Mouse (Mus musculus) forebrain, postnatal 0 days (tissue): Measurements from ENCODE around the gene Gstm5. TPM values are rescaled to one million over a fixed set of nuclear protein-coding genes. Genes with fewer than 3 reads are reported as not detected.

Source experiments
- ATAC-seq: fragments of 200-750 bp; cut with Nextera tagmentation; 2 replicates; pipeline ENCODE4 v1.8.0; 2017; ENCODE audit warnings: mild to moderate bottlenecking, moderate library complexity
- DNase-seq: peaks from one replicate; pipeline ENCODE4 v3.0.0-alpha.2; 2015
- H3K27ac ChIP-seq: fragments of 300-500 bp; sonication (generic); 2 replicates; pipeline ENCODE4 v1.5.1; 2014; ENCODE audit warnings: low read depth, mild to moderate bottlenecking, antibody characterized with exemption, low read length, moderate library complexity, mixed read lengths
- H3K27me3 ChIP-seq: fragments of 300-500 bp; sonication (generic); 2 replicates; pipeline ENCODE4 v1.6.1; 2014; ENCODE audit warnings: mild to moderate bottlenecking, low read length, mixed read lengths; ENCODE audit not compliant: insufficient read depth
- H3K36me3 ChIP-seq: fragments of 300-500 bp; sonication (generic); 2 replicates; pipeline ENCODE4 v1.6.1; 2014; ENCODE audit warnings: mild to moderate bottlenecking, moderate library complexity; ENCODE audit not compliant: insufficient read depth
- H3K4me1 ChIP-seq: fragments of 300-500 bp; sonication (generic); 2 replicates; pipeline ENCODE4 v1.6.1; 2014; ENCODE audit warnings: antibody characterized with exemption; ENCODE audit not compliant: insufficient read depth
- H3K4me2 ChIP-seq: fragments of 300-500 bp; sonication (generic); 2 replicates; pipeline ENCODE4 v1.6.1; 2014; ENCODE audit warnings: low read depth, mild to moderate bottlenecking, moderate library complexity
- H3K4me3 ChIP-seq: fragments of 300-500 bp; sonication (generic); 2 replicates; pipeline ENCODE4 v1.5.1; 2014; ENCODE audit warnings: low read depth, low read length, mixed read lengths
- H3K9ac ChIP-seq: fragments of 300-500 bp; sonication (generic); 2 replicates; pipeline ENCODE4 v1.6.1; 2014; ENCODE audit warnings: mild to moderate bottlenecking
- H3K9me3 ChIP-seq: fragments of 300-500 bp; sonication (generic); 2 replicates; pipeline ENCODE4 v1.6.1; 2016; ENCODE audit warnings: low read length
- CTCF ChIP-seq: sonication (generic); IDR thresholded peaks from 2 replicates; pipeline ENCODE4 v1.5.1; 2016; ENCODE audit warnings: antibody characterized with exemption, control low read depth, low read depth
- WGBS: fragments of 180-500 bp; shearing (Covaris S2); extraction: QIAGEN DNeasy Blood & Tissue Kit; methylation state at CpG from one replicate; pipeline ENCODE4 v1.1.7; 2014; 5-methylcytosine and 5-hydroxymethylcytosine counted together
- polyA plus RNA-seq: library from polyadenylated mRNA; unstranded; fragments of >200 nt; fragmentation: Nextera tagmentation; extraction: Ambion mirVana; gene quantifications from 2 replicates; pipeline ENCODE4 v1.2.1, GENCODE M21; 2015
- total RNA-seq: library from RNA; depleted of rRNA; stranded (reverse); fragments of >200 nt; gene quantifications from 2 replicates; pipeline ENCODE4 v1.2.3, GENCODE M21; 2014; rRNA removed

Gstm5 gene
- total RNA-seq (141 and 164 TPM in 2 replicates), polyA plus RNA-seq (250 and 273 TPM in 2 replicates)

DNA sequence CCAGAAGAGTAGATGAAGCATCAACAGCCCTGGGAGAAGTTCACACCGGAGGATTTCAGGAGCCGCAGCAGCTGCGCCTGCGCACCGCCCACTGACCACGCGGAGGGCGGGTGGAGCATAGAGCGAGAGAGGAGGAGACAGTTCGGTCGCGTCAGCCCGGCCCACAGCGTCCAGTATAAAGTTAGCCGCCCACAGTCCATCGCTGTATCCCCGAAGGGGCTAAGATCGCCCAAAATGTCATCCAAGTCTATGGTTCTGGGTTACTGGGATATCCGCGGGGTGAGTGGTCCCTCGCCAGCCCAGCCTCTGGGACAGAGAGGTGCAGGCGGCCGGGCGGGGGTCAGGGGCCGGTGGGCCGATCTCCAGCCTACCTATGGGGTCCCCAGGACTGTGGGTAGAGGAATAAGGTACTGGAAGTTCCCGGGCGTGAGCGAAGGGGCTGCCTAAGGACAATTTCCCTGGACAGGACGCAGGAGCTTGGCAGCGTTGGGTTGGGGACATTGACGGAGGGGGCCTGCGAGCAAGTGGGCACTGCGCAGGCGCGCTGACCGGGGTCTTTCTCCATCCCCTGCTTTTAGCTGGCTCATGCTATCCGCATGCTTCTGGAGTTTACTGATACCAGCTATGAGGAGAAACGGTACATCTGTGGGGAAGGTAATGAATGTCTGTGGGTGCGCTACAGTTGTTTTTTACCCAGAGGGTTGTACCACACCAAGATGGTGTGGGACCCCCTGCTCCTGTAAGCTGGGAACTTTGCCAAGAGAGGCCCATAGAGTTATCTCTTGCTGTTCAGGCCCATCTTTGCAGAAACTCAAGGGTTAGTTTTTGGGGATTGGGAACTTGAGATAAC is at the start of gene Gstm5:
Gene Gstm5, plus strand, starts transcription at position 102 of the 850 bp plus-strand sequence.
- Histone ChIP-seq H3K4me1 (no peaks in the 10 kb centered on the region), H3K4me3 (peak within 1 kb of the TSS; percentile 62), H3K9ac (peak within 1 kb of the TSS; percentile 85), H3K9me3 (no peaks in the 10 kb centered on the region), H3K4me2 (peak within 1 kb of the TSS; percentile 95), H3K27ac (peak within 1 kb of the TSS; percentile 76), H3K36me3 (no peaks in the 10 kb centered on the region), H3K27me3 (no peaks in the 10 kb centered on the region)
- DNase-seq: peak; percentile 84
- ATAC-seq: peak; percentile 98
- TF ChIP-seq CTCF: no peak
- WGBS: 4% methylated on average over 40 of the region's 40 CpGs

GRCm38 (mm10) chr3:107846175-107846574 is 49.4 kb upstream of the Gstm5 start:
- WGBS: 97% methylated on average over 1 of the region's 1 CpGs
- H3K4me3 ChIP-seq: no peak overlapping the region
- peaks cover 17% of the 10 kb centered on the region for H3K4me1 ChIP-seq
- no peak overlapping the region for H3K27ac ChIP-seq
- H3K27me3 ChIP-seq: no peaks in the 10 kb centered on the region
- DNase-seq (no peak), ATAC-seq (no peak)
- H3K9ac ChIP-seq: no peak overlapping the region
- H3K4me2 ChIP-seq: no peak overlapping the region
- no peak for TF ChIP-seq CTCF
- H3K9me3 ChIP-seq: no peaks in the 10 kb centered on the region
- no peaks in the 10 kb centered on the region for H3K36me3 ChIP-seq

DNA sequence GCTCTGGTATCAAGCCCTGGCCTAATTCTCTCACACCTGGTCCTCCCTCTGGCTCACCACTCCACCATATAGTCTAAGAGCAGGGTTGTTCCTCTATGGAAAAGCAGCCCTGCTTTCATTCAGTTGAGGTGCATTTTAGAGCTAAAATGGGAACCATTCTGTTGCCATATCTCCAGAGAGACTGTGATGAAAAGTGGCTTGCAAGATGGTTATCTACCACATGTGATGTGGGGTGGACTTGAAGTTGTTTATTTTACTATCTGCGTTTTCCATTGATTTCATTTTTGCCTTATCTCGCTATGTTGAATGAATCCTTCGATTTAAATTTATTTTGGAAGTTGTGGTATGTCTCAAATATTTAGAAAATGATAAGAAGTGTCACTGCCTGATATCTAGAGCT is 48.8 kb upstream of the Gstm5 start:
- ATAC-seq (no peak), DNase-seq (no peak)
- Histone ChIP-seq H3K27me3 (no peaks in the 10 kb centered on the region), H3K9ac (no peak overlapping the region), H3K4me2 (no peak overlapping the region), H3K36me3 (no peaks in the 10 kb centered on the region), H3K4me3 (no peak overlapping the region), H3K27ac (no peak overlapping the region), H3K9me3 (no peaks in the 10 kb centered on the region), H3K4me1 (peaks cover 17% of the 10 kb centered on the region)
- TF ChIP-seq CTCF: no peak
- WGBS: 95% methylated on average over 3 of the region's 3 CpGs

DNA sequence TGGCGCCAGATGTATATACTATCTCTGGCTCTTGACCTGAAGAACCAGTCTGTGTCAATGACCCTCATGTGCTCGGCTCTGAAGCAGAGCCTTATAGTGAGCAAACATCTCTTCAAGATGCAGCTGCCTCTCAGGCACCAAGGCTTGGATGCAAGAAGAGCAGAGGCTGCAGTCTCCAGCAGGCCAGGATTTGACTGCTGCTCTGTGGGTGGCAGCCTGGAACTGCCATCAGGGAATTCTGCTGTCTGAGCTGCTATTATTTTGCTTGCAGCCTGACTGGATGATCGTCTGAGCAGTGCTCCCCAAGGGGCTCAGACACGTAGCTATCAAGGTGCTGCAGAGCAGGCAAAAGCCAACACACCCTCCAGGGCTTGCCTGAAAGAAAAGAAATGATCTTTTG is 47.5 kb upstream of the Gstm5 start:
- no peaks in the 10 kb centered on the region for H3K9me3 ChIP-seq
- ATAC-seq: no peak
- no peak overlapping the region for H3K4me2 ChIP-seq
- no peak for DNase-seq
- no peak overlapping the region for H3K27ac ChIP-seq
- 44% methylated on average over 4 of the region's 4 CpGs for WGBS
- H3K4me3 ChIP-seq: no peak overlapping the region
- no peaks in the 10 kb centered on the region for H3K27me3 ChIP-seq
- no peaks in the 10 kb centered on the region for H3K36me3 ChIP-seq
- peaks cover 17% of the 10 kb centered on the region for H3K4me1 ChIP-seq
- TF ChIP-seq CTCF: no peak
- H3K9ac ChIP-seq: no peak overlapping the region

- Histone ChIP-seq H3K9ac (no peak overlapping the region), H3K36me3 (no peaks in the 10 kb centered on the region), H3K27me3 (no peaks in the 10 kb centered on the region), H3K9me3 (no peaks in the 10 kb centered on the region), H3K4me3 (no peak overlapping the region), H3K27ac (no peak overlapping the region), H3K4me1 (peaks cover 12% of the 10 kb centered on the region), H3K4me2 (no peak overlapping the region)
- whole genome bisulfite sequencing: 42% methylated on average over 6 of the region's 6 CpGs
- DNase-seq (peak; percentile 61), ATAC-seq (peak; percentile 47)
- no peak for TF ChIP-seq CTCF
Observed at GRCm38 (mm10) chr3:107849000-107849692, 46.5 kb upstream of the Gstm5 start.

DNA sequence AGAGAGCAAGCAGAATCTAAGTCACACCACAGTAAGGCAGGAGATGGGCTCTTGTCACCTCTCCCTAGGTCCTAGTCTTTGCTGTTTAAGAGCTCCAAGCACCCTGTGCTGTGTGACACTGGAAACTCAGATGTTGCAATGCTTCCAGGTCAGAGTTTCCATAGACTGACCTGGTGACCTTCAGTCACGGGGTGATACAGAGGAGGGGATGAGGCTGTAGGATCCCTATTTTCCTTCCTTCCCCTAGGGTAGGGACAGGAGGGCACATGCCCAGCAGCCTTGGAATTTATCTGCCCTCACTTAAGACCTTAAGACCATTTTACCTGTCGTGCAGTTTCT is 46.0 kb upstream of the Gstm5 start:
- H3K27me3 ChIP-seq: no peaks in the 10 kb centered on the region
- WGBS: 91% methylated on average over 2 of the region's 2 CpGs

More for the DNA sequence above, 46.0 kb upstream of the Gstm5 start:
- H3K4me3 ChIP-seq: no peak overlapping the region
- peaks cover 7% of the 10 kb centered on the region for H3K4me1 ChIP-seq
- no peak overlapping the region for H3K9ac ChIP-seq
- TF ChIP-seq CTCF: no peak
- no peak for DNase-seq
- no peak overlapping the region for H3K4me2 ChIP-seq
- H3K36me3 ChIP-seq: no peaks in the 10 kb centered on the region
- ATAC-seq: no peak
- H3K27ac ChIP-seq: no peak overlapping the region
- H3K9me3 ChIP-seq: no peaks in the 10 kb centered on the region
